Mouse (Mus musculus): ENCODE measurements at regions not wholly inside any gene's neighbourhood (a gene's known extent, or its start where the extent isn't known, plus 50 kb on each side); places are given as distances from the start of the nearest gene placed in this dataset.
A peak's percentile ranks its signal among the peaks of the same experiment; 100 is the strongest.

- Histone ChIP-seq H3K4me3 (ENCODE audit: low read depth, low read length) (no peak overlapping the region), H3K27me3 (replicated peaks; ENCODE audit: control insufficient read depth, insufficient read depth, low read length) (no peaks in the 10 kb centered on the region), H3K4me1 (ENCODE audit: control insufficient read depth, insufficient read depth, low read length) (no peaks in the 10 kb centered on the region), H3K4me2 (ENCODE audit: low read depth, low read length) (no peak overlapping the region), H3K9me3 (ENCODE audit: control insufficient read depth, low read length) (no peaks in the 10 kb centered on the region), H3K36me3 (ENCODE audit: control insufficient read depth, insufficient read depth, low read length) (no peaks in the 10 kb centered on the region), H3K9ac (ENCODE audit: low read depth, low read length) (no peak overlapping the region), H3K27ac (replicated peaks; ENCODE audit: low read depth, low read length) (no peak overlapping the region)
- 48% methylated on average over 5 of the region's 5 CpGs for WGBS
- ATAC-seq (ENCODE audit: low read depth) (no peak), DNase-seq (ENCODE audit: low spot score) (no peak)
Observed at GRCm38 (mm10) chr8:62678166-62678565, 272.6 kb upstream of the Spock3 start.

GRCm38 (mm10) chr8:62684229-62684628 is 266.6 kb upstream of the Spock3 start:
- H3K36me3 ChIP-seq (ENCODE audit: control insufficient read depth, insufficient read depth, low read length), result no peaks in the 10 kb centered on the region
- H3K27me3 ChIP-seq (replicated peaks; ENCODE audit: control insufficient read depth, insufficient read depth, low read length), result no peaks in the 10 kb centered on the region
- no peaks in the 10 kb centered on the region for H3K4me1 ChIP-seq (ENCODE audit: control insufficient read depth, insufficient read depth, low read length)
- DNase-seq (ENCODE audit: low spot score) (no peak), ATAC-seq (ENCODE audit: low read depth) (no peak)
- H3K9ac ChIP-seq (ENCODE audit: low read depth, low read length), result no peak overlapping the region
- H3K9me3 ChIP-seq (ENCODE audit: control insufficient read depth, low read length), result no peaks in the 10 kb centered on the region
- no peak overlapping the region for H3K4me3 ChIP-seq (ENCODE audit: low read depth, low read length)
- H3K4me2 ChIP-seq (ENCODE audit: low read depth, low read length), result no peak overlapping the region
- H3K27ac ChIP-seq (replicated peaks; ENCODE audit: low read depth, low read length), result no peak overlapping the region
- WGBS, result 82% methylated on average over 1 of the region's 1 CpGs

- WGBS, result 26% methylated on average over 1 of the region's 1 CpGs
Observed at GRCm38 (mm10) chr8:62685359-62686057, 265.3 kb upstream of the Spock3 start.

GRCm38 (mm10) chr8:62686058-62686390 is 264.8 kb upstream of the Spock3 start:
- DNase-seq (ENCODE audit: low spot score) (peak; percentile 39), ATAC-seq (ENCODE audit: low read depth) (peak; percentile 37; the same call in 1 of the 2 replicates)
- H3K9ac ChIP-seq (ENCODE audit: low read depth, low read length), result no peak overlapping the region
- H3K4me3 ChIP-seq (ENCODE audit: low read depth, low read length), result no peak overlapping the region
- no peaks in the 10 kb centered on the region for H3K27me3 ChIP-seq (replicated peaks; ENCODE audit: control insufficient read depth, insufficient read depth, low read length)
- no peaks in the 10 kb centered on the region for H3K4me1 ChIP-seq (ENCODE audit: control insufficient read depth, insufficient read depth, low read length)
- H3K36me3 ChIP-seq (ENCODE audit: control insufficient read depth, insufficient read depth, low read length), result no peaks in the 10 kb centered on the region
- no peaks in the 10 kb centered on the region for H3K9me3 ChIP-seq (ENCODE audit: control insufficient read depth, low read length)
- no peak overlapping the region for H3K4me2 ChIP-seq (ENCODE audit: low read depth, low read length)
- H3K27ac ChIP-seq (replicated peaks; ENCODE audit: low read depth, low read length), result no peak overlapping the region

More at GRCm38 (mm10) chr8:62685359-62686057, 265.3 kb upstream of the Spock3 start:
- no peak overlapping the region for H3K27ac ChIP-seq (replicated peaks; ENCODE audit: low read depth, low read length)
- DNase-seq (ENCODE audit: low spot score) (no peak), ATAC-seq (ENCODE audit: low read depth) (peak; percentile 47)
- H3K4me1 ChIP-seq (ENCODE audit: control insufficient read depth, insufficient read depth, low read length), result no peaks in the 10 kb centered on the region
- H3K4me3 ChIP-seq (ENCODE audit: low read depth, low read length), result no peak overlapping the region
- no peaks in the 10 kb centered on the region for H3K36me3 ChIP-seq (ENCODE audit: control insufficient read depth, insufficient read depth, low read length)
- no peak overlapping the region for H3K9ac ChIP-seq (ENCODE audit: low read depth, low read length)
- H3K9me3 ChIP-seq (ENCODE audit: control insufficient read depth, low read length), result no peaks in the 10 kb centered on the region
- no peak overlapping the region for H3K4me2 ChIP-seq (ENCODE audit: low read depth, low read length)
- no peaks in the 10 kb centered on the region for H3K27me3 ChIP-seq (replicated peaks; ENCODE audit: control insufficient read depth, insufficient read depth, low read length)

Data from embryonic facial prominence, embryonic 14.5 days (tissue).